Mouse (Mus musculus): ENCODE results near the gene Pnkp.

Gene Pnkp

DNA sequence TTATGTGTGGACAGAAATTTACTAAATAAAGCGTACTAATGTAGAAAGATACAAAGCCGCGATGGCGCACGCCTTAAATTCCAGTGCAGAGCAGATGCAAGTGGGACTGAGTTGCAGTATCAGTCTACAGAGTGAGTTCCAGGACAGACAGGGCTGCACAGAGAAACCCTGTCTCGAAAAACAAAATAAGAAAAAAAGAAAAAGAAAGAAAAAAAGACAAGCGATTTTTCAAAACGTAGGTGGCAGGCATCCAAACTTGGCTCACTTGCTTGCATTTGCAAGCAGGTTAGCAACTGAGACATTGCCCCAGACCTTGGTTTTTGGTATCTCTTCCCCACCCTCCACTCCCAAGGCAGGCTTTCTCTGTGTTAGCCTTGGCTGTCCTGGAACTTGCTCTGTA is 36.3 kb downstream of the Pnkp start:
- no peak for TF ChIP-seq GATA4 (IDR thresholded peaks at IDR 0.05; ENCODE audit: insufficient replicate concordance, low read length)

DNA sequence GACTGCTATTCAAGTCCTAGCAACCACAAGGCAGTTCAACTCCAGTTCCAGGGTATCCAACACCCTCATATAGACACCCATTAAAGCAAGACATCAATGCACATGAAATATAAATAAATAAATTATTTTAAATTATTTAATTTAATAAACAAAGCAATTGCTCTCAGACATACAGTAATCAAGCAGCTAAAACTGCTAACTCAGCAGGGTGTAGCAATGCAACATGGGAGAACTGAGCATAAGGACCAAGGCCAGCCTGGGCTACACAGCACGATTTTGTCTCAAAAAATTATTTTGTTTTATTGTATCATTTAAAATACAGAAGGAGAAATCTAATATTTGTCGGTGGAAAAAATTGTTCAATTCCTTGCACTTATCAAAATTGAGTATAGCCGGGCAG is 37.2 kb downstream of the Pnkp start:
- no peak for TF ChIP-seq GATA4 (IDR thresholded peaks at IDR 0.05; ENCODE audit: insufficient replicate concordance, low read length)

- no peak for TF ChIP-seq GATA4 (IDR thresholded peaks at IDR 0.05; ENCODE audit: insufficient replicate concordance, low read length)
Measured at GRCm38 (mm10) chr7:44895206-44895592, 38.3 kb downstream of the Pnkp start.

GRCm38 (mm10) chr7:44895593-44896434 is 38.9 kb downstream of the Pnkp start, which contains the start of gene Fuz:
TSS of gene Fuz (plus strand) at chr7:44896079.
- TF ChIP-seq GATA4 (IDR thresholded peaks at IDR 0.05; ENCODE audit: insufficient replicate concordance, low read length), result no peak

- TF ChIP-seq GATA4 (IDR thresholded peaks at IDR 0.05; ENCODE audit: insufficient replicate concordance, low read length), result no peak
Measured at GRCm38 (mm10) chr7:44896499-44896898, 39.6 kb downstream of the Pnkp start.

GRCm38 (mm10) chr7:44898607-44899006 is 41.7 kb downstream of the Pnkp start:
- no peak for TF ChIP-seq GATA4 (IDR thresholded peaks at IDR 0.05; ENCODE audit: insufficient replicate concordance, low read length)

DNA sequence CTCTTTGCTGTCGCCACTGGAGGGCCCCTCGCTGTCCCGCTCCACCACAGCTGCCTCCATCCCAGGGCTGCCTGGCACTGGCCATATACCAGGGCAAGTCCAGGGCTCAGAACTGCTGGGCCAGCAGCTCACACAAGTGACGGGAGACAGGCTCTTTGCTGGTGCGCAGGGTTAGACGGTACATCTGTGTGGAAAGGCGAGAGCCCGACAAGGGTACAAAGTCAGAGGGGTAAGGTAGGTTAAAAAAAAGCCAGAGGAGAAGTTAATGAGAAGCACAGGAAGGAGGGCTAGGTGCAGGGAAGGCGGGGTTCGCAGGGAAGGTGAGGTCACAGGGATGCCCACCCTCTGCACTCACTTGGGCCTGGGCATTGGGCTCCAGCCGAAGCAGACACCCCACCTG is 43.7 kb downstream of the Pnkp start:
- TF ChIP-seq GATA4 (IDR thresholded peaks at IDR 0.05; ENCODE audit: insufficient replicate concordance, low read length), result no peak

- TF ChIP-seq GATA4 (IDR thresholded peaks at IDR 0.05; ENCODE audit: insufficient replicate concordance, low read length), result no peak
Measured at GRCm38 (mm10) chr7:44901230-44901722, 44.3 kb downstream of the Pnkp start.

- TF ChIP-seq GATA4 (IDR thresholded peaks at IDR 0.05; ENCODE audit: insufficient replicate concordance, low read length), result no peak
Measured at GRCm38 (mm10) chr7:44905430-44905829, 48.5 kb downstream of the Pnkp start.

DNA sequence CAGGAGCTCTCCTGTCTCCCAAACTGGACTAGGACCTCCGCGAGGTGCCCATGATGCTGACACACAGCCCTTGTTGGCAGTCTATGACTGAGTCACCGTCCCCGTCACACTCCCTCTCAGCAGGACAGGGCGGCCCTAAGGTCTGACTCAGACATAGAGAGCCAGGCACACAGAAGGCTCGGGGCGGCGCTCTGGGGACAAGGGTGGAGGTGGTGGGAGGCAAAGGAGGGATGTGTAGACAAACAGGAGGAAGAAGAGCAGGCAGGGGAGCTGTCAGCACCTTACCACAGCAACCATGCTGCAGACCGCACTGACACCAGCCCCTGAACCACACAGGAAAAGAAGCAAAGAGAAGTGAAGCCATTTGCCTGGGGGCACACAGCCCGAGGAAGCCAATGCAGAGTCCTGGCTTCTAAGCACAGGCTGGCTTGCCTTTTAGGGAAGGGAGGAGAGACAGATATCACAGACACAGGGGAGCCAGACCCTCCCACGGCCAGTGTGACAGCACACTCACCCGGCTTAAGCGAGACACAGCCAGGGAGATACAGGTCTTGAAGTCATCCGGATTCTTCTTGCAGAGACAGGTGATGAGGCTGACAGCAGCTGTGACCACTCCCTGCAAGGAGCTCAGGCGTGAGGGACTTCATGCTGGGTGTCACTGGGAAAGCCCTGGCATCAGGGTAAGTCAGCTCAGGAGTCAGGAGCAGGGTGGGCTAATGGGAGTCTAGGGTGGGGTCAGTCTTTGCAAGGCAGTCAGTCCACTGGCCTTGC is 52.0 kb downstream of the Pnkp start:
- no peak for TF ChIP-seq GATA4 (IDR thresholded peaks at IDR 0.05; ENCODE audit: insufficient replicate concordance, low read length)
